Mouse (Mus musculus) heart, adult 2 months (tissue): ENCODE results near the gene Csmd2.

Experiments used
- CTCF ChIP-seq: fragments of 200-600 bp; IDR thresholded peaks from 2 replicates; pipeline ENCODE4 v1.8.1; 2022; ENCODE audit warnings: antibody characterized with exemption, mild to moderate bottlenecking, moderate library complexity
- EP300 ChIP-seq: fragments of 200-500 bp; IDR thresholded peaks from 2 replicates; pipeline ENCODE4 v1.6.1; 2011; ENCODE audit warnings: low read depth, low read length, control low read depth; ENCODE audit not compliant: insufficient read depth

- TF ChIP-seq CTCF = no peak
- TF ChIP-seq EP300 = no peak
These were observed 230.4 kb downstream of the Csmd2 start for GRCm38 (mm10) chr4:128217991-128218595.
